Mouse (Mus musculus): Measurements from ENCODE around the gene Invs. TPM values are rescaled to one million over a fixed set of nuclear protein-coding genes. Genes with fewer than 3 reads are reported as not detected.

Invs gene
- total RNA-seq, 2 experiments from 2014 or later = 12.8 TPM

- no peak for TF ChIP-seq CTCF (conservative IDR thresholded peaks at IDR 0.05)
- DNase-seq (ENCODE audit: low spot score in 2 of 2) = no peak
- no peak overlapping the region for H3K27ac ChIP-seq
- no peak overlapping the region for H3K4me3 ChIP-seq
These were observed 139.4 kb downstream of the Invs start for GRCm38 (mm10) chr4:48418831-48419468.

- no peak for TF ChIP-seq CTCF (conservative IDR thresholded peaks at IDR 0.05)
- no peak overlapping the region for H3K4me3 ChIP-seq
These were observed 143.1 kb downstream of the Invs start for GRCm38 (mm10) chr4:48422633-48423032.

GRCm38 (mm10) chr4:48423738-48424137 lies 144.2 kb downstream of the Invs start:
- DNase-seq (ENCODE audit: low spot score in 2 of 2) = no peak
- no peak for TF ChIP-seq CTCF (conservative IDR thresholded peaks at IDR 0.05)
- no peak overlapping the region for H3K4me3 ChIP-seq

More at GRCm38 (mm10) chr4:48422633-48423032, 143.1 kb downstream of the Invs start:
- no peak for DNase-seq (ENCODE audit: low spot score in 2 of 2)
- no peak overlapping the region for H3K27ac ChIP-seq

DNA sequence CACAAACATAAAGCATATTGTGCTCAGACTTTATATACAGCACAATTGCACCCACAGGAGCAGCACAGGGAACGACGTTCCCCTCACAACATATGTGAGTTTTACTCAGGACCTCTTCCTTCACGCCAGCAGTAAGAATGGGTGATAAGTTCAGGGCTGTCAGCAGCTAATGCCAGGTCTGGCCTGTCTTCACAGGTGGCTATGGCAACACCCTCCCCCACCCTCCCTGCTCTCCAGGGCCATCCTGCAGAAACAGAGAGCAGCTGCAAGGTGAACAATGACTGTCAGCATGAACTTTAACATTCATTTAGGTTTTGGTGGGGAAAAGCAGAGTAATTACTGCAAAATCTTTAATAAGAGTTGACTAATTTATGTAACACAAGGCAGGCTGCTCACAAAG lies 147.9 kb downstream of the Invs start:
- no peak for DNase-seq (ENCODE audit: low spot score in 2 of 2)
- no peak overlapping the region for H3K27ac ChIP-seq
- TF ChIP-seq CTCF (conservative IDR thresholded peaks at IDR 0.05) = no peak
- H3K4me3 ChIP-seq = no peak overlapping the region

More at GRCm38 (mm10) chr4:48423738-48424137, 144.2 kb downstream of the Invs start:
- H3K27ac ChIP-seq = no peak overlapping the region

- DNase-seq (ENCODE audit: low spot score in 2 of 2) = no peak
- Histone ChIP-seq H3K27ac (no peak overlapping the region), H3K4me3 (no peak overlapping the region)
- TF ChIP-seq CTCF (conservative IDR thresholded peaks at IDR 0.05) = no peak
These were observed 148.5 kb downstream of the Invs start for GRCm38 (mm10) chr4:48428054-48428453.

DNA sequence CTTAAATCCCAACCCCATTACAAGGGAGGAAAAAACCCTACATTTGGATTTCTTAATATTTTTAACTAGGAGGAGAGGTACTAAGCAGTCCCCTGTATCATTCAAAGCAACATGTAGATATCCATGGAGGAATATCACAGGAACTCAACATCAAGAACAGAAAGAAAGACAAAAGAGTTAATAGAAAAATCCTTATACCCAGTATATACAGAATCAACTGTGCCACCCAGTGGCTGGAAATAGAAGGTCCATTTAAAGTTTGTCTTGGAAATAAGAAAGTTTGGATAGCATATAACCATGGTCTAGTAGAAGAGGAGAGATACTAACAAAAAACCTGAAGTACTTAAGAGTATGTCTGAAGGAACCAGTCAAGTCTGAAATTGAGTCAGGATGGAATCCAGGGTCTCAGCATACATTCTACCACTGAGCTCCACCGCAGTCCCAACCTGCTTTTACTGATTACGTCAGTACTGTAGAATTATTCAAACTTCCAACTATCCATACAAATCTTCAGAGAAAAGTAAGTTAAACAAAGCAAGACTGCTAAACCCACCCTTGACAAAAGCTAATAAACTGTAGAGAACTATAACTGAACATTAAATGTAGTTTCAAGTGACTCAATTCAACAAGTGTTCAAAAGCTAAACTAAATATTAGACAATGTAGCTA lies 174.7 kb downstream of the Invs start:
- H3K4me3 ChIP-seq = no peak overlapping the region
- peak; percentile 80 for TF ChIP-seq CTCF (conservative IDR thresholded peaks at IDR 0.05)
- no peak overlapping the region for H3K27ac ChIP-seq
- no peak for DNase-seq (ENCODE audit: low spot score in 2 of 2)

GRCm38 (mm10) chr4:48458436-48458835 lies 178.9 kb downstream of the Invs start:
- H3K4me3 ChIP-seq = no peak overlapping the region
- TF ChIP-seq CTCF (conservative IDR thresholded peaks at IDR 0.05) = no peak

GRCm38 (mm10) chr4:48461060-48461459 lies 181.5 kb downstream of the Invs start:
- no peak for DNase-seq (ENCODE audit: low spot score in 2 of 2)
- no peak for TF ChIP-seq CTCF (conservative IDR thresholded peaks at IDR 0.05)
- H3K27ac ChIP-seq = no peak overlapping the region
- H3K4me3 ChIP-seq = no peak overlapping the region

More at GRCm38 (mm10) chr4:48458436-48458835, 178.9 kb downstream of the Invs start:
- no peak overlapping the region for H3K27ac ChIP-seq
- DNase-seq (ENCODE audit: low spot score in 2 of 2) = no peak

GRCm38 (mm10) chr4:48470977-48471376 lies 191.4 kb downstream of the Invs start:
- no peak overlapping the region for H3K27ac ChIP-seq
- H3K4me3 ChIP-seq = no peak overlapping the region
- DNase-seq (ENCODE audit: low spot score in 2 of 2) = no peak
- TF ChIP-seq CTCF (conservative IDR thresholded peaks at IDR 0.05) = no peak

GRCm38 (mm10) chr4:48472052-48472791 lies 192.7 kb downstream of the Invs start:
- Histone ChIP-seq H3K4me3 (peak overlapping the region; percentile 91), H3K27ac (peak overlapping the region; percentile 85; the same call in 1 of the 2 replicates)
- no peak for TF ChIP-seq CTCF (conservative IDR thresholded peaks at IDR 0.05)
- no peak for DNase-seq (ENCODE audit: low spot score in 2 of 2)

DNA sequence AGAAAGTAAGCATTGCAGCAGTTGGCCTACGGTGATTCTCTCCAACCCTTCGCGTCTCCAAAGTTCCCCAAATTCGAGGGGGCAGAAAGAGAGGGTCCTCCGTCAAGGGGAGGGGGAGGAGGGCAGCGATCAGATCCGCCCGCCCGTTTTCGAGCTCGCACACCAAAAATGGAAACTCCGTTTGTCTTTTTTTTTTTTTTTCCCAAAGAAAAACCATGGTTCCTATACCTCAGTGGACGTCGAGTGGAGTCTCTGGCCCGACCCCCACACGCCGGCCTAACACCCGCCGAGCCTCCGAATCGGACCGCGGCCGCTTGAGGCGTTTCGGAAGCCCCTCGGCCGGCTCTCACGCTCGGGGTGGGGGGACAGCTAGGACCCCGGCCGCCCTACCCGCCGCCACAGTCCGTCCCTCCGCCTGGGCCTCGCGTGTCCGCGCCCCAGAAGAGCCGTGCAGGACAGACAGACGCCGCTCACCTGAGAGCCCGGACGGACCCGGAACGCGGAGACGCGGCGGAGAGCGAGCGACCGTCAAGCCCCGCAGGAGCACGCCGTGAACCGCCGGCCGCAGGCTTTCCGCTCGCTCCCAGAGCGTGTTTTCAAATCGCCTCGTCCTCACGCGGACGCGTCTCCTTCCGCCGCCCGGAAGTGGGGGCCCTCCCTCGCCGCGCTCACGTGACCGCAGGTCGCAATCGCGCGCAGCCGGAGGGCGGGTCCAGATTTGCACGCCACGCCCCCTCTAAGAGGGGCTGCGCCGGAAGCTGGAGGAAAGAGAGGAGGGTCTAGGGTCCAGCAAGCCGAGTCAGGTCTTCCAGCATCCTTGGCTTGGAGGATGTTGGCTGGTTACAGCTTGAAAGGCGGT lies 193.5 kb downstream of the Invs start, which contains the start of gene Tex10:
TSS of gene Tex10 (minus strand) at position 668 of the 859 bp plus-strand sequence.
- Histone ChIP-seq H3K4me3 (peak within 1 kb of the TSS; percentile 91), H3K27ac (peak within 1 kb of the TSS; percentile 85)
- peak; percentile 87 to 90 for DNase-seq (ENCODE audit: low spot score in 2 of 2)
- TF ChIP-seq CTCF (conservative IDR thresholded peaks at IDR 0.05) = no peak

DNA sequence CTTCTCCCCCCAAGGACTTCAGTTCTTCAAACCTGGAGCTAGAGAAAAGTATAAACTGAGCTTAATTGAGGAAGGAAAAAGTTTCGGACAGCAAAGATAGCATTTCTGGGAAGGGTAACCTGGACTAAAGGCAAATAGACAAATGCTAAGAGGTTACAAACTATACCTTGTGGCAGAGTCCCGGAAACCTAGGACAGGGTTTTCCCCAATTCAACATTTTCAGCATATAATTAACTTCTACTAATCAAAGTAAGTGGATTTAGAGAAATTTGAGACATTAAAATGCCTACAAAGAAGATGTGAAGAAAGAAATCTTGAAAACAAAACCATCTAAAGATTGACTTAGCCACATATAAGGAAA lies 194.1 kb downstream of the Invs start:
- TF ChIP-seq CTCF (conservative IDR thresholded peaks at IDR 0.05) = no peak
- H3K27ac ChIP-seq = peak overlapping the region; percentile 85; the same call in 1 of the 2 replicates
- H3K4me3 ChIP-seq = peak overlapping the region; percentile 91
- no peak for DNase-seq (ENCODE audit: low spot score in 2 of 2)
